ENCODE assay signal across 9 mouse cellular contexts in genomic region chr13:62812713-62813112, GRCm38 (mm10). TPM values are rescaled to one million over a fixed set of nuclear protein-coding genes. Genes with fewer than 3 reads are reported as not detected.
A peak's percentile ranks its signal among the peaks of the same experiment; 100 is the strongest.
DNase-seq lines count a peak whose midpoint lies in the region; ATAC-seq and TF ChIP-seq lines count a peak whose summit lies in the region.
"Had no signal": no experiment of that assay in that cellular context is flagged by ENCODE, and none has a peak within 500 bp of the region (broad histone marks: within the 10 kb centered on the region; RNA-seq: fewer than 3 reads in every experiment).

No protein-coding gene starts in this region.

- WGBS in hindbrain, embryonic 12.5 days, result 5% methylated on average over 24 of the region's 32 CpGs
- WGBS in liver, embryonic 16.5 days (ENCODE audit: insufficient replicate concordance), result 5% methylated on average over 27 of the region's 32 CpGs

- peak overlapping the region; percentile 60 for H3K4me2 ChIP-seq in hindbrain, embryonic 12.5 days (replicated peaks)
- peak overlapping the region; percentile 49 for H3K4me2 ChIP-seq in liver, embryonic 16.5 days (ENCODE audit: low read depth, low read length)

- H3K4me1 ChIP-seq in ES-Bruce4 (ENCODE audit: control insufficient read depth, insufficient read depth, low read length), result no peaks in the 10 kb centered on the region
- H3K4me1 ChIP-seq in hindbrain, embryonic 12.5 days, result no peaks in the 10 kb centered on the region
- no peaks in the 10 kb centered on the region for H3K4me1 ChIP-seq in liver, embryonic 16.5 days (ENCODE audit: control insufficient read depth, low read depth, low read length)

- no peak for TF ChIP-seq EP300 in ES-Bruce4 (IDR thresholded peaks at IDR 0.05; ENCODE audit: insufficient read depth, low read depth, low read length)

- TF ChIP-seq POLR2A in ES-Bruce4 (IDR thresholded peaks at IDR 0.05; ENCODE audit: insufficient read depth, low read length), result no peak

- DNase-seq in adrenal gland, postnatal 25 days, result peak; percentile 1
- no peak for DNase-seq in adrenal gland, adult 2 months
- no peak for DNase-seq in ovary, postnatal 10 days (ENCODE audit: low spot score)
- DNase-seq in urinary bladder, postnatal 25 days (ENCODE audit: low spot score), result no peak
- DNase-seq in frontal cortex, postnatal 14 days (ENCODE audit: low spot score in 2 of 2), result no peak
- DNase-seq: thymus, postnatal 4 days had no signal

- peaks cover 6% of the 10 kb centered on the region; the same call in 1 of the 2 replicates for H3K9me3 ChIP-seq in ES-Bruce4 (replicated peaks; ENCODE audit: control insufficient read depth, insufficient read depth, low read length, poor library complexity, severe bottlenecking)
- no peaks in the 10 kb centered on the region; the same call in 1 of the 2 replicates for H3K9me3 ChIP-seq in hindbrain, embryonic 12.5 days (replicated peaks)
- no peaks in the 10 kb centered on the region for H3K9me3 ChIP-seq in liver, embryonic 16.5 days (replicated peaks; ENCODE audit: control insufficient read depth, low read length)

- H3K27me3 ChIP-seq in ES-Bruce4 (ENCODE audit: control insufficient read depth, insufficient read depth, low read length, poor library complexity, severe bottlenecking), result no peaks in the 10 kb centered on the region
- no peaks in the 10 kb centered on the region for H3K27me3 ChIP-seq in hindbrain, embryonic 12.5 days
- H3K27me3 ChIP-seq in liver, embryonic 16.5 days (ENCODE audit: control insufficient read depth, insufficient read depth, low read depth, low read length), result no peaks in the 10 kb centered on the region

- H3K36me3 ChIP-seq in ES-Bruce4 (ENCODE audit: control insufficient read depth, insufficient read depth, low read length, poor library complexity, severe bottlenecking), result no peaks in the 10 kb centered on the region
- H3K36me3 ChIP-seq in hindbrain, embryonic 12.5 days, result no peaks in the 10 kb centered on the region
- no peaks in the 10 kb centered on the region for H3K36me3 ChIP-seq in liver, embryonic 16.5 days (ENCODE audit: control insufficient read depth, insufficient read depth)

- H3K27ac ChIP-seq in ES-Bruce4 (ENCODE audit: insufficient read depth, low read length), result no peak overlapping the region
- no peak overlapping the region for H3K27ac ChIP-seq in hindbrain, embryonic 12.5 days
- H3K27ac ChIP-seq in liver, embryonic 16.5 days (ENCODE audit: low read length), result no peak overlapping the region

- 0 out of 2 replicates have a peak overlapping the region, but pooled peaks have one; percentile 40 for H3K4me3 ChIP-seq in ES-Bruce4 (ENCODE audit: low read depth, low read length)
- H3K4me3 ChIP-seq in hindbrain, embryonic 12.5 days, result peak overlapping the region; percentile 36
- peak overlapping the region; percentile 38 for H3K4me3 ChIP-seq in liver, embryonic 16.5 days (ENCODE audit: low read depth, low read length)

- peak overlapping the region; percentile 51; the same call in 1 of the 2 replicates for H3K9ac ChIP-seq in ES-Bruce4 (ENCODE audit: low read depth, poor library complexity, severe bottlenecking)
- peak overlapping the region; percentile 41; the same call in 1 of the 2 replicates for H3K9ac ChIP-seq in hindbrain, embryonic 12.5 days
- no peak overlapping the region for H3K9ac ChIP-seq in liver, embryonic 16.5 days (ENCODE audit: low read depth, low read length)

- no peak for TF ChIP-seq CTCF in ES-Bruce4 (IDR thresholded peaks at IDR 0.05; ENCODE audit: low read depth, low read length)

- ATAC-seq in hindbrain, embryonic 12.5 days (ENCODE audit: low FRiP score), result no peak
- ATAC-seq in liver, embryonic 16.5 days (ENCODE audit: low read depth), result no peak

RNA-seq across cellular contexts. Expression of gene Gm5141, which starts 27.1 kb away (rescaled TPM):
- total RNA-seq in adrenal gland, postnatal 25 days (2021), result 2.6 and 2.8 TPM in 2 replicates
- 1 to 10 TPM; 1.1 to 1.4 TPM for total RNA-seq in adrenal gland, adult 2 months (2021)
- 0.02 TPM in 1 of 2 replicates, not detected in the other for polyA plus RNA-seq in adrenal gland, adult 2 months (2012; rRNA removed)
- polyA plus RNA-seq in ES-Bruce4 (2011; ENCODE audit: insufficient read depth, insufficient read length, low read depth, missing spikeins), result 12.0 and 16.3 TPM in 2 replicates
- 11.2 and 12.8 TPM in 2 replicates for polyA plus RNA-seq in hindbrain, embryonic 12.5 days (2016; fragmentation: Nextera tagmentation; extraction: Ambion mirVana)
- 1.0 and 1.6 TPM in 2 replicates for polyA plus RNA-seq in liver, embryonic 16.5 days (2015; fragmentation: Nextera tagmentation; extraction: Ambion mirVana)

RNA-seq across cellular contexts. Expression of gene Fbp2, which starts 45.5 kb away (rescaled TPM):
- total RNA-seq in adrenal gland, postnatal 25 days (2021), result 2.9 and 3.2 TPM in 2 replicates
- total RNA-seq in adrenal gland, adult 2 months (2021), result 1 to 10 TPM; 2.5 to 2.8 TPM
- polyA plus RNA-seq in adrenal gland, adult 2 months (2012; rRNA removed), result 0.28 and 0.49 TPM in 2 replicates
- polyA plus RNA-seq in ES-Bruce4 (2011; ENCODE audit: insufficient read depth, insufficient read length, low read depth, missing spikeins), result 0.59 TPM in 1 of 2 replicates, not detected in the other
- polyA plus RNA-seq in hindbrain, embryonic 12.5 days (2016; fragmentation: Nextera tagmentation; extraction: Ambion mirVana), result 0.29 and 0.36 TPM in 2 replicates
- 0.33 and 3.2 TPM in 2 replicates for polyA plus RNA-seq in liver, embryonic 16.5 days (2015; fragmentation: Nextera tagmentation; extraction: Ambion mirVana)

RNA-seq across cellular contexts. Expression of gene Platr25, which starts 52.2 kb away (rescaled TPM):
- 6.4 and 9.1 TPM in 2 replicates for total RNA-seq in adrenal gland, postnatal 25 days (2021)
- 1 to 10 TPM; 3.1 to 5.4 TPM for total RNA-seq in adrenal gland, adult 2 months (2021)
- 0.12 and 0.24 TPM in 2 replicates for polyA plus RNA-seq in adrenal gland, adult 2 months (2012; rRNA removed)
- polyA plus RNA-seq in ES-Bruce4 (2011; ENCODE audit: insufficient read depth, insufficient read length, low read depth, missing spikeins), result 30.0 and 37.1 TPM in 2 replicates
- 32.9 and 33.3 TPM in 2 replicates for polyA plus RNA-seq in hindbrain, embryonic 12.5 days (2016; fragmentation: Nextera tagmentation; extraction: Ambion mirVana)
- polyA plus RNA-seq in liver, embryonic 16.5 days (2015; fragmentation: Nextera tagmentation; extraction: Ambion mirVana), result 3.2 and 3.4 TPM in 2 replicates
